Mouse (Mus musculus) bone marrow macrophage, adult 2 months (primary cell): ENCODE measurements around the gene Nolc1.

Source experiments
- CTCF ChIP-seq: IDR thresholded peaks from 2 replicates; pipeline ENCODE4 v1.5.1; 2012; ENCODE audit warnings: low read depth, mild to moderate bottlenecking, low read length, moderate library complexity
- POLR2A ChIP-seq: IDR thresholded peaks from 2 replicates; pipeline ENCODE4 v1.6.1; 2012; ENCODE audit warnings: mild to moderate bottlenecking, low read depth, low read length, borderline replicate concordance

DNA sequence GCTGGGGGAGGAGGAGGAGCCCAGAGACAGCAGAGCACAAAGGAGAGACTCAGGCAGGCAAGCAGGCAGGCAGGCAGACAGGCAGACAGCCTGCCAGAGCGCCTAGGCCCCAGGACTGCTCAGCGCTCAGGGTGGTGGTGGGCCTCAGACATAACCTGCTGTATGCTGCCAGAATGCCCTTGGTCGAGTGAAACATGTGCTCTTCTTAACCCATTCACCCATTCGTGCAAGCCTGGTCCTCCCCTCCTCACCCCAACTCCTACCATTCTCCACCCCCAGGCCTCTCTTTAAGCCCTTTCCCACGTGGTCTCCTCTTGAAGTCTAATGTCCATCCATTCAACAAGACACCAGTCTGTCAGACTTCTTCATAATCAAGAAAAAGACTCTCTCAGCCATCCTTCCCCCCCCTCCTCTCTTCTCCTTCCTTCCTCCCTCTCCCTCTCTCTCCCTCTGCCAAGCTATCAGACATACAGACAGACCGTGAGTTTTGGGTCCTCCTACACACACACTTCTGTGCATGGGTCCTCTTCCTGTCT lies 33.1 kb upstream of the Nolc1 start:
- no peak for TF ChIP-seq CTCF
- no peak for TF ChIP-seq POLR2A
